Mouse (Mus musculus): ENCODE data around the gene Pdgfc.

DNA sequence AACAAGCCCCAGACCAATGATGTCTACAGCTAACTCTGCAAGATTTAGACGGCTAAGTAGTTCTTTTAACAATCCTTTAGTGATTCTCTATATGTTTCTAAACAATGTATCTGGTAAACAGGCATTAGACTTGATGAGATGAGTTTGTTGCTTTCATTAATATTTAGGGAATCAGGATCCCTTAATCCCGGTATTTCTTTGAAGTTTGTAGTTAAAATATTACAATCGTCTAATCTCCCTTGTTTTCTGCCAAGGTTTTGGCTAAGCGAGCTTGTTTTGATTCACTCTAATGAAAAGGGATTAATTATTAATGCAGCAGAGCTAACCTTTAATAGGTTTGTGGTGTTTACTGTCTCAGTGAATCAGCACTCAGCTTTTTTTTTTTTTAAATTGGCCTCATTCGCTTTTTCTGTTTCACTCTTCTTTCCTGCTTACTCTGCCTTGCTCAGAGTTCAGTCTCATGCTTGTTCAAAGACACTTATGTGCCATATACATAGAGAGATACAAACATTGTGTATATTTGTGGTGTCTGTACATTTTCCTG is 66.7 kb downstream of the Pdgfc start:
- TF ChIP-seq POLR2A (IDR thresholded peaks at IDR 0.05; ENCODE audit: insufficient read length, low read depth) (no peak), MAX (IDR thresholded peaks at IDR 0.05; ENCODE audit: low read depth) (no peak)

All from myocyte (in vitro differentiated cells).